Mouse (Mus musculus) heart, postnatal 0 days (tissue): ENCODE data around the gene Lsg1.

Experiments
- CTCF ChIP-seq: IDR thresholded peaks from 2 replicates; pipeline ENCODE4 v1.5.1; 2016; ENCODE audit warnings: antibody characterized with exemption, control low read depth, low read depth
- EP300 ChIP-seq: IDR thresholded peaks from 2 replicates; pipeline ENCODE4 v1.6.1; 2016; ENCODE audit warnings: antibody characterized with exemption, low read depth

GRCm38 (mm10) chr16:30623645-30624044 is 36.3 kb upstream of the Lsg1 start:
- no peak for TF ChIP-seq CTCF
- no peak for TF ChIP-seq EP300
